Mouse (Mus musculus) C2C12 (cell line): ENCODE measurements around the gene Eml3.
A peak's percentile ranks its signal among the peaks of the same experiment; 100 is the strongest.

Experiments
- CEBPB ChIP-seq: IDR thresholded peaks from one replicate; pipeline ENCODE4 v1.6.1; 2011; ENCODE audit warnings: low read depth, mild to moderate bottlenecking, control low read depth, moderate library complexity
- CTCF ChIP-seq: IDR thresholded peaks from one replicate; pipeline ENCODE4 v1.5.1; 2011; ENCODE audit not compliant: control insufficient read depth, insufficient read depth, insufficient read length
- FOSL1 ChIP-seq: IDR thresholded peaks from one replicate; pipeline ENCODE4 v1.8.0; 2011; ENCODE audit warnings: mild to moderate bottlenecking, low read length; ENCODE audit not compliant: poor library complexity, insufficient read depth, severe bottlenecking
- MAX ChIP-seq: IDR thresholded peaks from one replicate; pipeline ENCODE4 v1.6.1; 2011; ENCODE audit warnings: mild to moderate bottlenecking, control low read depth
- MYOD1 ChIP-seq: IDR thresholded peaks from one replicate; pipeline ENCODE4 v1.6.1; 2011; ENCODE audit warnings: low read depth; ENCODE audit not compliant: control insufficient read depth, insufficient read length
- USF1 ChIP-seq: IDR thresholded peaks from one replicate; pipeline ENCODE4 v1.6.1; 2011; ENCODE audit warnings: low read depth, mild to moderate bottlenecking, control low read depth, moderate library complexity

DNA sequence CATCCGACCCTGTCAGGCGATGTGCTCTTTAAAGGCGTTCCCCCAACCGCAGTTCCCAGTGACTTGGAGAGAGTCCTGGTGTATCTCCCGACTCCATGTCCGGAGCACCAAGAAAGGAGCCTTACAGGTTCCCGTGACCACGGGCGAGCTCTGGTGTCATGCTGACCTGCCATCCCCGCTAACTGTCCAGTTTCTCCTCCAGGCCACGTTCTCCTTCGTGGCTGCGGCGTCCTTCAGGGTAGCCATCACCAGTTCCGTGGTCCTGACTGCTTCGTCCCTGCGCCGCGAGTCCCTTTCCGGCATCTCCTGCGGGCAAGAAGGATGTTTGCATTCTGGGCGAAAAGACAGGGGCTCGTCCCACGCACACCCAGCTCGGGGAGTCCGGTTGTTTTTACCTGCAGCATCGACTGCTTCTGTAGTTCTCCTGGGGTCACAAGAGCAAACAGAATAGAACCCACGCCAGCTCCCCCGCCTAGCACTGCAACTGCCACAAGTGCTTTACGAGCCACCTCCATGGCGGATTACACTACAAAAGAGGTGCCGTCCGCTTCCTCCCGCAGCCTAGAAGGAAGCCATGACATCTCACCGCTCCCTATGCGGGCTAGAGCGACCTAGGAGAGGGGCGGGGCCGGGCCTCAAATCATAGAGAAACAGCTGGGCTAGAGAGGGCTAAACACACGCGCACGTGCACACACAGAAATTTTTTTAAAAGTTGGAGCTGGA lies 48.9 kb upstream of the Eml3 start, which contains the start of gene Uqcc3:
- no peak for TF ChIP-seq MYOD1
- TF ChIP-seq CTCF: no peak
- peak; percentile 96 for TF ChIP-seq MAX
- TF ChIP-seq CEBPB: no peak
- TF ChIP-seq FOSL1: no peak
- peak; percentile 68 for TF ChIP-seq USF1
